Mouse (Mus musculus) C2C12 (cell line): Measurements from ENCODE around the gene Senp3. TPM values are rescaled to one million over a fixed set of nuclear protein-coding genes. Genes with fewer than 3 reads are reported as not detected.

Experiments used
- H3K27me3 ChIP-seq: one replicate; pipeline ENCODE4 v1.6.1; 2011; ENCODE audit not compliant: control insufficient read depth, insufficient read depth, insufficient read length
- H3K36me3 ChIP-seq: one replicate; pipeline ENCODE4 v1.6.1; 2011; ENCODE audit not compliant: control insufficient read depth, insufficient read depth
- H3K4me3 ChIP-seq: one replicate; pipeline ENCODE4 v1.5.1; 2011; ENCODE audit warnings: mild to moderate bottlenecking, control low read depth; ENCODE audit not compliant: poor library complexity, insufficient read depth, severe bottlenecking
- H3K79me2 ChIP-seq: one replicate; pipeline ENCODE4 v1.6.1; 2011; ENCODE audit not compliant: control insufficient read depth, insufficient read depth
- H3K79me3 ChIP-seq: one replicate; pipeline ENCODE4 v1.6.1; 2011; ENCODE audit warnings: low read depth, control low read depth
- H3ac ChIP-seq: one replicate; pipeline ENCODE3; 2011; ENCODE audit warnings: low read depth; ENCODE audit not compliant: control insufficient read depth, insufficient read length
- CEBPB ChIP-seq: IDR thresholded peaks from one replicate; pipeline ENCODE4 v1.6.1; 2011; ENCODE audit warnings: low read depth, mild to moderate bottlenecking, control low read depth, moderate library complexity
- CTCF ChIP-seq: IDR thresholded peaks from one replicate; pipeline ENCODE4 v1.5.1; 2011; ENCODE audit not compliant: control insufficient read depth, insufficient read depth, insufficient read length
- FOSL1 ChIP-seq: IDR thresholded peaks from one replicate; pipeline ENCODE4 v1.8.0; 2011; ENCODE audit warnings: mild to moderate bottlenecking, low read length; ENCODE audit not compliant: poor library complexity, insufficient read depth, severe bottlenecking
- MAX ChIP-seq: IDR thresholded peaks from one replicate; pipeline ENCODE4 v1.6.1; 2011; ENCODE audit warnings: mild to moderate bottlenecking, control low read depth
- MYOD1 ChIP-seq: IDR thresholded peaks from one replicate; pipeline ENCODE4 v1.6.1; 2011; ENCODE audit warnings: low read depth; ENCODE audit not compliant: control insufficient read depth, insufficient read length
- MYOG ChIP-seq: IDR thresholded peaks from one replicate; pipeline ENCODE4 v1.6.1; 2011; ENCODE audit not compliant: control insufficient read depth, insufficient read length; ENCODE audit errors: extremely low read depth
- USF1 ChIP-seq: IDR thresholded peaks from one replicate; pipeline ENCODE4 v1.6.1; 2011; ENCODE audit warnings: low read depth, mild to moderate bottlenecking, control low read depth, moderate library complexity
- polyA plus RNA-seq: library from polyadenylated mRNA; unstranded; fragments of >200 nt; fragmentation: generic; extraction: Trizol; gene quantifications from one replicate; pipeline ENCODE4 v1.2.1, GENCODE M21; 2012; ENCODE audit warnings: missing spikeins

The Senp3 gene
- polyA plus RNA-seq, 1 experiment: 89.0 TPM

- Histone ChIP-seq H3K27me3 (no peaks in the 10 kb centered on the region), H3K79me3 (peaks cover 20% of the 10 kb centered on the region), H3K36me3 (peaks cover 48% of the 10 kb centered on the region), H3ac (peak overlapping the region; percentile 65), H3K79me2 (peaks cover 33% of the 10 kb centered on the region), H3K4me3 (peak overlapping the region; percentile 43)
- TF ChIP-seq CTCF (no peak), MAX (no peak), CEBPB (no peak), MYOD1 (no peak), MYOG (no peak), USF1 (no peak), FOSL1 (no peak)
These were observed 18.8 kb downstream of the Senp3 start for GRCm38 (mm10) chr11:69662967-69663671.

GRCm38 (mm10) chr11:69662213-69662966, 19.5 kb downstream of the Senp3 start, which contains the start of gene Mpdu1:
Gene Mpdu1 (minus strand): TSS chr11:69662642.
- Histone ChIP-seq H3ac (peak within 1 kb of the TSS; percentile 84), H3K79me2 (peaks cover 26% of the 10 kb centered on the region), H3K4me3 (peak within 1 kb of the TSS; percentile 43), H3K27me3 (no peaks in the 10 kb centered on the region), H3K79me3 (peaks cover 13% of the 10 kb centered on the region), H3K36me3 (peaks cover 48% of the 10 kb centered on the region)
- TF ChIP-seq MAX (peak; percentile 45), FOSL1 (no peak)

GRCm38 (mm10) chr11:69661221-69661881, 20.5 kb downstream of the Senp3 start:
- Histone ChIP-seq H3K79me3 (peaks cover 13% of the 10 kb centered on the region), H3K79me2 (peaks cover 26% of the 10 kb centered on the region), H3K36me3 (peaks cover 51% of the 10 kb centered on the region), H3K27me3 (no peaks in the 10 kb centered on the region), H3K4me3 (peak overlapping the region; percentile 43), H3ac (peak overlapping the region; percentile 40)
- TF ChIP-seq MAX (no peak), CTCF (no peak), USF1 (no peak), CEBPB (no peak), FOSL1 (no peak), MYOG (no peak), MYOD1 (no peak)

- Histone ChIP-seq H3K4me3 (no peak overlapping the region), H3ac (no peak overlapping the region), H3K27me3 (no peaks in the 10 kb centered on the region), H3K79me3 (peaks cover 13% of the 10 kb centered on the region), H3K79me2 (peaks cover 26% of the 10 kb centered on the region), H3K36me3 (peaks cover 57% of the 10 kb centered on the region)
- TF ChIP-seq FOSL1 (no peak), CEBPB (no peak), MAX (no peak), CTCF (no peak), USF1 (no peak), MYOG (no peak), MYOD1 (no peak)
These were observed 24.4 kb downstream of the Senp3 start for GRCm38 (mm10) chr11:69657462-69657881.

- Histone ChIP-seq H3K79me2 (peaks cover 23% of the 10 kb centered on the region), H3K27me3 (no peaks in the 10 kb centered on the region), H3ac (no peak overlapping the region), H3K4me3 (no peak overlapping the region), H3K79me3 (peaks cover 13% of the 10 kb centered on the region), H3K36me3 (peaks cover 63% of the 10 kb centered on the region)
- no peak for TF ChIP-seq CTCF
- no peak for TF ChIP-seq USF1
- TF ChIP-seq MYOD1: no peak
- no peak for TF ChIP-seq FOSL1
- TF ChIP-seq MYOG: no peak
- no peak for TF ChIP-seq CEBPB
- TF ChIP-seq MAX: no peak
These were observed 25.0 kb downstream of the Senp3 start for GRCm38 (mm10) chr11:69656617-69657461.
